Mouse (Mus musculus): ENCODE results near the gene Wars2.

Wars2 gene

GRCm38 (mm10) chr3:99277973-99278580 lies 137.2 kb downstream of the Wars2 start:
- DNase-seq = no peak

GRCm38 (mm10) chr3:99279718-99280117 lies 138.8 kb downstream of the Wars2 start:
- no peak for DNase-seq

GRCm38 (mm10) chr3:99281453-99281852 lies 140.6 kb downstream of the Wars2 start:
- no peak for DNase-seq

DNA sequence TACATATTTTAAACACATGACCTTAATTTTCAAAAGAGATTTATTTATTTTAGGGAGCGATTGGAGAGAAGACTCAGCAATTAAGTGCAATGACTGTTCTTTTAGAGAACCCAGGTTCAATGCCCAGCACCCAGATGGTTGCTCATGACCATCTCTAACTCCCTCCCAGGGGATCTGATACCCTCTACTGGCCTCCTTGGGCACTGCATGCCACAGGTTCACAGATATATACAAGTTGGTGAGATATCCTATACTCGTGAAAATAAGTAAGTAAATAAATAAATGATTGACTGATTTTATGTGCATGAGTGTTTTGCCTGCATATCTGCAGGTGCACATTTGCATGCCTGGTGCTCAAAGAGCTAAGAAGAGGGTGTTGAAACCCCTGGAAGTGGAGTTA lies 147.4 kb downstream of the Wars2 start:
- peak; percentile 1 to 13 for DNase-seq

All from B cell, adult 2 months (primary cell).